Mouse (Mus musculus) heart, embryonic 15.5 days (tissue): ENCODE measurements around the gene Cd72. TPM values are rescaled to one million over a fixed set of nuclear protein-coding genes. Genes with fewer than 3 reads are reported as not detected.
A peak's percentile ranks its signal among the peaks of the same experiment; 100 is the strongest.

Source experiments
- ATAC-seq: fragments of 200-750 bp; cut with Nextera tagmentation; replicated peaks from 2 replicates; pipeline ENCODE4 v1.8.0; 2017; ENCODE audit warnings: low read depth, moderate TSS enrichment; ENCODE audit not compliant: insufficient number of reproducible peaks, insufficient read depth, low FRiP score
- H3K27ac ChIP-seq: fragments of 300-500 bp; sonication (generic); 2 replicates; pipeline ENCODE4 v1.5.1; 2015; ENCODE audit warnings: mild to moderate bottlenecking, inconsistent platforms
- H3K27me3 ChIP-seq: fragments of 300-500 bp; sonication (generic); 2 replicates; pipeline ENCODE4 v1.6.1; 2015; ENCODE audit warnings: inconsistent platforms
- H3K36me3 ChIP-seq: fragments of 300-500 bp; sonication (generic); 2 replicates; pipeline ENCODE4 v1.6.1; 2015; ENCODE audit warnings: mild to moderate bottlenecking, inconsistent platforms
- H3K4me1 ChIP-seq: fragments of 300-500 bp; sonication (generic); replicated peaks from 2 replicates; pipeline ENCODE4 v1.6.1; 2015; ENCODE audit warnings: inconsistent platforms
- H3K4me2 ChIP-seq: fragments of 300-500 bp; sonication (generic); 2 replicates; pipeline ENCODE4 v1.6.1; 2015; ENCODE audit warnings: inconsistent platforms, mild to moderate bottlenecking, moderate library complexity
- H3K4me3 ChIP-seq: fragments of 300-500 bp; sonication (generic); 2 replicates; pipeline ENCODE4 v1.5.1; 2015; ENCODE audit warnings: mild to moderate bottlenecking, inconsistent platforms
- H3K9ac ChIP-seq: fragments of 300-500 bp; sonication (generic); 2 replicates; pipeline ENCODE4 v1.6.1; 2015; ENCODE audit warnings: mild to moderate bottlenecking, inconsistent platforms
- H3K9me3 ChIP-seq: fragments of 300-500 bp; sonication (generic); replicated peaks from 2 replicates; pipeline ENCODE4 v1.6.1; 2016; ENCODE audit warnings: inconsistent platforms
- WGBS: fragments of 180-500 bp; shearing (Covaris S2); methylation state at CpG from one replicate; pipeline ENCODE4 v1.1.7; 2015; ENCODE audit warnings: mixed read lengths; 5-methylcytosine and 5-hydroxymethylcytosine counted together
- polyA plus RNA-seq: library from polyadenylated mRNA; unstranded; fragments of >200 nt; fragmentation: Nextera tagmentation; extraction: Ambion mirVana; gene quantifications from 2 replicates; pipeline ENCODE4 v1.2.1, GENCODE M21; 2015

Gene Cd72
- polyA plus RNA-seq, 1 experiment from 2014 or later: 2.1 TPM

GRCm38 (mm10) chr4:43398829-43399331 lies 55.5 kb downstream of the Cd72 start:
- H3K9me3 ChIP-seq: no peaks in the 10 kb centered on the region
- no peaks in the 10 kb centered on the region for H3K27me3 ChIP-seq
- H3K9ac ChIP-seq: peak overlapping the region; percentile 49
- H3K36me3 ChIP-seq: no peaks in the 10 kb centered on the region
- WGBS: 14% methylated on average over 17 of the region's 17 CpGs
- peak overlapping the region; percentile 59 for H3K4me2 ChIP-seq
- peak overlapping the region; percentile 34 for H3K4me3 ChIP-seq
- peaks cover 69% of the 10 kb centered on the region for H3K4me1 ChIP-seq
- peak; percentile 32; the same call in 1 of the 2 replicates for ATAC-seq
- H3K27ac ChIP-seq: peak overlapping the region; percentile 93

DNA sequence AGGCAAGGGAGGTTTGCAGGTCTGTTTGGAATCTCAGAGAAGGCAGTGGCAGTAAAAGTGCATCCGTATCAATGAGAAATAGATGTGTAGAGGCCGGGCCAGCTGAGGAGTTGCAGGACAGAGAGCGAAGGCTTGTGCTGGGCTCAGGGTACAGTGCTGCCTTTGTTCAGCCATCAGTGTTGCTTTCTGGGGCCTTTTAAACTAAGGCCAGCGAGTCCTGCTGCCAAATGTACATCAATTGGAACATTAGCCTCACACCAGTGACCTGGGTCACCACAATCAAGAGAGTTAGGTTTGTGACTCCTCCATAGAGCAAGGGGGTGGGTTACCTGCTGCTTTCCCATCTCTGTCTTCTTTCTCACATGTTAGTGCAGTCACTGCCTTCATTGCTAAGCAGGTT lies 56.4 kb downstream of the Cd72 start:
- no peaks in the 10 kb centered on the region for H3K36me3 ChIP-seq
- no peaks in the 10 kb centered on the region for H3K27me3 ChIP-seq
- WGBS: 75% methylated on average over 4 of the region's 4 CpGs
- H3K9ac ChIP-seq: no peak overlapping the region
- H3K27ac ChIP-seq: peak overlapping the region; percentile 93
- H3K4me1 ChIP-seq: peaks cover 71% of the 10 kb centered on the region
- no peak for ATAC-seq
- no peak overlapping the region for H3K4me3 ChIP-seq
- H3K4me2 ChIP-seq: no peak overlapping the region
- H3K9me3 ChIP-seq: no peaks in the 10 kb centered on the region

Other genes with a start within 250 kb of the Cd72 start
- 0.19 and 0.25 TPM in 2 replicates for gene Atp8b5, start 187.5 kb downstream of the Cd72 start, polyA plus RNA-seq
- gene Rusc2, start 72.6 kb downstream of the Cd72 start, polyA plus RNA-seq: 14.7 and 17.2 TPM in 2 replicates
- 0.16 and 0.18 TPM in 2 replicates for gene Fam166b, start 25.5 kb downstream of the Cd72 start, polyA plus RNA-seq
- 3.1 and 5.8 TPM in 2 replicates for gene Tesk1, start 12.7 kb downstream of the Cd72 start, polyA plus RNA-seq
- 0.10 and 1.4 TPM in 2 replicates for gene Sit1, start 29.1 kb upstream of the Cd72 start, polyA plus RNA-seq
- gene Ccdc107, start 38.3 kb upstream of the Cd72 start, polyA plus RNA-seq: 71.4 and 74.5 TPM in 2 replicates
- gene Arhgef39, start 45.1 kb upstream of the Cd72 start, polyA plus RNA-seq: 34.4 and 35.9 TPM in 2 replicates
- gene Car9, start 52.3 kb upstream of the Cd72 start, polyA plus RNA-seq: 2.3 and 2.4 TPM in 2 replicates
- gene Tpm2, start 69.1 kb upstream of the Cd72 start, polyA plus RNA-seq: 159 and 177 TPM in 2 replicates
- gene Creb3, start 107.7 kb upstream of the Cd72 start, polyA plus RNA-seq: 53.1 and 61.3 TPM in 2 replicates
- gene Tln1, start 108.1 kb upstream of the Cd72 start, polyA plus RNA-seq: 76.3 and 77.6 TPM in 2 replicates
- gene Rgp1, start 124.1 kb upstream of the Cd72 start, polyA plus RNA-seq: 14.6 and 22.0 TPM in 2 replicates
- gene Gba2, start 124.2 kb upstream of the Cd72 start, polyA plus RNA-seq: 17.5 and 22.2 TPM in 2 replicates
- gene Msmp, start 129.9 kb upstream of the Cd72 start, polyA plus RNA-seq: 0.20 and 1.5 TPM in 2 replicates
- gene Npr2, start 177.3 kb upstream of the Cd72 start, polyA plus RNA-seq: 6.7 and 10.8 TPM in 2 replicates
- 0.30 and 0.77 TPM in 2 replicates for gene Spag8, start 199.0 kb upstream of the Cd72 start, polyA plus RNA-seq
- gene Hint2, start 201.8 kb upstream of the Cd72 start, polyA plus RNA-seq: 150 and 188 TPM in 2 replicates
- 3.8 and 4.6 TPM in 2 replicates for gene Tmem8b, start 214.3 kb upstream of the Cd72 start, polyA plus RNA-seq
- 1.6 and 4.0 TPM in 2 replicates for gene Fam221b, start 214.5 kb upstream of the Cd72 start, polyA plus RNA-seq
- not detected in 2 replicates for gene Olfr70, start 246.2 kb upstream of the Cd72 start, polyA plus RNA-seq